Mouse (Mus musculus) 416B (cell line): ENCODE measurements at regions not wholly inside any gene's neighbourhood (a gene's known extent, or its start where the extent isn't known, plus 50 kb on each side); places are given as distances from the start of the nearest gene placed in this dataset.
A peak's percentile ranks its signal among the peaks of the same experiment; 100 is the strongest.

Experiments
- DNase-seq: peaks from one replicate; pipeline ENCODE4 v3.0.0; 2011; ENCODE audit warnings: low read depth

GRCm38 (mm10) chr1:193698603-193699266 is 328.6 kb upstream of the Camk1g start:
- DNase-seq = peak; percentile 42

GRCm38 (mm10) chr1:193697857-193698256 is 327.8 kb upstream of the Camk1g start:
- no peak for DNase-seq

GRCm38 (mm10) chr1:193697001-193697400 is 326.9 kb upstream of the Camk1g start:
- no peak for DNase-seq

GRCm38 (mm10) chr1:193692991-193693390 is 322.9 kb upstream of the Camk1g start:
- no peak for DNase-seq

- no peak for DNase-seq
These were observed 319.5 kb upstream of the Camk1g start for GRCm38 (mm10) chr1:193689601-193690000.

- DNase-seq = no peak
These were observed 312.8 kb upstream of the Camk1g start for GRCm38 (mm10) chr1:193682917-193683316.

- DNase-seq = no peak
These were observed 308.4 kb upstream of the Camk1g start for GRCm38 (mm10) chr1:193678448-193678847.

GRCm38 (mm10) chr1:193673236-193673830 is 303.2 kb upstream of the Camk1g start:
- peak; percentile 33 for DNase-seq

- no peak for DNase-seq
These were observed 302.6 kb upstream of the Camk1g start for GRCm38 (mm10) chr1:193672681-193673080.

GRCm38 (mm10) chr1:193671816-193672254 is 301.7 kb upstream of the Camk1g start:
- DNase-seq = no peak

GRCm38 (mm10) chr1:193671046-193671445 is 300.9 kb upstream of the Camk1g start:
- no peak for DNase-seq

GRCm38 (mm10) chr1:193670008-193670407 is 299.9 kb upstream of the Camk1g start:
- no peak for DNase-seq

- peak; percentile 28 for DNase-seq
These were observed 298.7 kb upstream of the Camk1g start for GRCm38 (mm10) chr1:193668841-193669240.

GRCm38 (mm10) chr1:193665854-193666253 is 295.8 kb upstream of the Camk1g start:
- no peak for DNase-seq

- no peak for DNase-seq
These were observed 294.5 kb upstream of the Camk1g start for GRCm38 (mm10) chr1:193664569-193664968.

GRCm38 (mm10) chr1:193663587-193663986 is 293.5 kb upstream of the Camk1g start:
- no peak for DNase-seq

- DNase-seq = no peak
These were observed 292.2 kb upstream of the Camk1g start for GRCm38 (mm10) chr1:193662166-193662890.

GRCm38 (mm10) chr1:193661377-193661776 is 291.3 kb upstream of the Camk1g start:
- DNase-seq = no peak

- DNase-seq = no peak
These were observed 285.1 kb upstream of the Camk1g start for GRCm38 (mm10) chr1:193655076-193655677.

GRCm38 (mm10) chr1:193650275-193650674 is 280.2 kb upstream of the Camk1g start:
- no peak for DNase-seq

- no peak for DNase-seq
These were observed 279.3 kb upstream of the Camk1g start for GRCm38 (mm10) chr1:193649400-193649799.

GRCm38 (mm10) chr1:193647371-193648270 is 277.5 kb upstream of the Camk1g start:
- DNase-seq = no peak
